Mouse (Mus musculus) central nervous system, embryonic 11.5 days (tissue): Measurements from ENCODE around the gene Fam25c. TPM values are rescaled to one million over a fixed set of nuclear protein-coding genes. Genes with fewer than 3 reads are reported as not detected.

ENCODE experiments used
- polyA plus RNA-seq: library from polyadenylated mRNA; depleted of rRNA; stranded (reverse); fragments of >200 nt; gene quantifications from 2 replicates; pipeline ENCODE4 v1.2.3, GENCODE M21; 2012; rRNA removed

Fam25c gene
- polyA plus RNA-seq = not detected in 2 replicates

DNA sequence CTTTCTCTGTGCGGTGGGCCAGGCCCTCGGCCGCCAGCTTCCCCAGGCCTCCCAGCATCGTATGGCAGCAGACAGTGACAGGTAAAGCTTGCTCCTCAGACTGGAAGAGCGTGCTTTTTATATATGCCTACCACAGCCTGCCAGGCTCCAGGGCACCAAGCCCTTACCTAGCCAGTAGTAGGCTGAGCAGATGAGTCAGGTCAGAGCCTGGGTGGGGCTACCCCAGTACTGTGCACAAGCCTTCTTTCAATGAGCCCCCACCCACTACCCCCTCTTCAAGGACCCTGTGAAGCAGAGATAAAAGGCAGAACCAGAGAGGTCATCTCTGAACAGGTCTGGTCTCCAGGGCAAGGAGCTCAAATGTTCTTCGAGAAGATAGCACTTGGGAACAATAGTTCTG lies at the start of gene Fam25c:
Fam25c (minus strand) TSS at position 133 of the 400 bp plus-strand sequence.

DNA sequence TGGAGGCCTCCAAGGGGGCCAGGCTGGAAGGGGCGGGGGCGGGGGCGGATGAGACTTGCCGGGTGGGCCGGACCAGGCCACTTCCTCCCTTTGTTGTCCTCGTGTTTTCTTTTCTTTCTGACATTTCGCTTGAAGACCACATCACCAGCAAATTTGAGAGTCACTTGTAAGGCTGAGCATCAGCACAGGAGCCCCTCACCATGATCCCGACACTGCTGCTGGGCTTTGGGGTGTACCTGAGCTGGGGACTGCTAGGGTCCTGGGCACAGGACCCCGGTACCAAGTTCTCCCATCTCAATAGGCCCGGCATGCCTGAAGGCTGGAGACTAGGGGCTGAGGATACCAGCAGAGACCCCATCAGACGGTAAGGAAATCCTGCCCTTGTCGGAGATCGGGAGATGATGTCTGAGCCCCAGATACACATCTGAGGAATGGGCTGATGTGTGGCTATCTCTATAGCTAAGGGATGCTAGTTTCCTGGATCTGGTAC lies 20.2 kb upstream of the Fam25c start, which contains the start of gene Mmrn2:
Mmrn2 (plus strand) TSS at position 51 of the 490 bp plus-strand sequence.

DNA sequence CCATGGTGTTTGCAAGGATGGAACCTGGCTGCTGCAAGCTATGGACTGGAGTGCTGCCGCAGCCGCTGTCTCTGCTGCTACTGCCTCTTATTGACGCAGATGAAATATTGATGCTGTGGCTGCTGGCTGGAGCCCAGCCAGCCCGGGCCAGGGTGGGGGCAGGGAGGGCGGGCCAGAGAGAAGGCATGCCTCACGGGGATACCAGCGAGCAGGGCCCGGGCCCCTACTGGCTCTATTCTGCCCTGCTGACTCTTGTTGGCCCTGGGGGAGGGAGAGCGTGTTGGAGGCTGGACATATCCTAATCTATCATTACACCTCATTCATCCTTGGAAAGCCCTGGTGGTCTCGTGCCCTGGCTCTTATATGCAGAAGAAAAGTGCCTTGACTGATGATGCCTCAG lies 19.3 kb upstream of the Fam25c start, which contains the start of gene Sncg:
Sncg (minus strand) TSS at position 213 of the 400 bp plus-strand sequence.

DNA sequence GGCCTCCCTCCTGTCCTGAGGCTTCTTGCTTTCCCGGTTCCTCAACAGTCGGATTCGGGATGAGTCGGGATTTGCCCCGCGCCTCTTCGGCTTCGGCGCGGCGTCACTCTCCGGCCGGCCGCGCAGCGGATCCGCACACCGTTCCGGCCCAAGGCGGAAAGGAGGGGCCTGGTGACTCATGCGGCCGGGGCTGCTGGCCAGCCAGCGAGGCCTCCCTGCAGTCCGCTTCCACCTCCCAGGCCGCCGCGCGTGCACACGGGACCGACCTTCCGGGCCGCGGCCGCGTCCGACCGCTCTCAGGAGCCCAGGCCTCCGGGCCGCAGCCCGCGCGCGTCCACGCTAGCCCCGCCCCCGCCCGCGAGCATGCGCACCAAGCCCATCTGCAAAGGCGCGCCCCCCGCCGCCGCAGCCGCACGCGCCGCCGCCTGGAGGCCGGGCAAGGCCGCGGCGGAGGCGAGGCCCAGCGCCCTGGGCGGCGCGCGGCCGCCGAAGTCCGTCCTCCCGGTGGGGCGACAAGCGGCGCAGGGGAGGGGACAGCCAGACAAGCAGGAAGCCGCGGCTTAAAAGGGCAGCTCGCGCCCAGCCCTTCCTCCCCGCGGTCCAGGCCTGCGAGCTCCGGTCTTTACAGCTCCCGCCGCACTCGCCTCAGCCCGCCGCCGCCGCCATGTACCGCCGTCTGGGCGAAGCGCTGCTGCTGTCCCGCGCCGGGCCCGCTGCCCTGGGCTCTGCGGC lies 44.8 kb downstream of the Fam25c start, which contains the start of the genes Shld2 and Glud1:
Shld2 (minus strand) TSS at position 260 of the 732 bp plus-strand sequence.
Glud1 (plus strand) TSS at position 494 of the 732 bp plus-strand sequence.

Other genes starting within 250 kb of the Fam25c start
- 0.02 and 0.04 TPM in 2 replicates for gene Npy4r, start 202.9 kb downstream of the Fam25c start, polyA plus RNA-seq
- 1.3 and 1.4 TPM in 2 replicates for gene Gprin2, start 153.8 kb downstream of the Fam25c start, polyA plus RNA-seq
- gene Syt15, start 135.8 kb downstream of the Fam25c start, polyA plus RNA-seq = 0.25 and 0.26 TPM in 2 replicates
- gene Shld2, start 44.9 kb downstream of the Fam25c start, polyA plus RNA-seq = 4.6 and 5.8 TPM in 2 replicates
- 74.9 and 121 TPM in 2 replicates for gene Glud1, start 44.7 kb downstream of the Fam25c start, polyA plus RNA-seq
- gene Sncg, start 19.4 kb upstream of the Fam25c start, polyA plus RNA-seq = 82.5 and 132 TPM in 2 replicates
- 4.0 and 5.0 TPM in 2 replicates for gene Mmrn2, start 20.0 kb upstream of the Fam25c start, polyA plus RNA-seq
- gene Bmpr1a, start 147.9 kb upstream of the Fam25c start, polyA plus RNA-seq = 29.4 and 52.5 TPM in 2 replicates
- gene 9230112D13Rik, start 167.4 kb upstream of the Fam25c start, polyA plus RNA-seq = not detected in 2 replicates
- gene Ldb3, start 233.2 kb upstream of the Fam25c start, polyA plus RNA-seq = 1.8 and 6.4 TPM in 2 replicates
- 0.12 and 0.16 TPM in 2 replicates for gene Opn4, start 244.7 kb upstream of the Fam25c start, polyA plus RNA-seq